Mouse (Mus musculus) midbrain, embryonic 10.5 days (tissue): ENCODE measurements around the gene Cish. TPM values are rescaled to one million over a fixed set of nuclear protein-coding genes. Genes with fewer than 3 reads are reported as not detected.

Experiments
- DNase-seq: peaks from one replicate; pipeline ENCODE4 v3.0.0-alpha.2; 2017; ENCODE audit warnings: low spot score
- H3K27ac ChIP-seq: fragments of 300-500 bp; sonication (generic); replicated peaks from 2 replicates; pipeline ENCODE4 v1.5.1; 2016; ENCODE audit warnings: mild to moderate bottlenecking
- H3K27me3 ChIP-seq: fragments of 300-500 bp; sonication (generic); 2 replicates; pipeline ENCODE4 v1.6.1; 2016; ENCODE audit warnings: low read depth, mild to moderate bottlenecking; ENCODE audit not compliant: poor library complexity, severe bottlenecking
- H3K36me3 ChIP-seq: fragments of 300-500 bp; sonication (generic); 2 replicates; pipeline ENCODE4 v1.6.1; 2016; ENCODE audit warnings: mild to moderate bottlenecking, moderate library complexity
- H3K4me1 ChIP-seq: fragments of 300-500 bp; sonication (generic); 2 replicates; pipeline ENCODE4 v1.6.1; 2016
- H3K4me3 ChIP-seq: fragments of 300-500 bp; sonication (generic); 2 replicates; pipeline ENCODE4 v1.5.1; 2016; ENCODE audit warnings: mild to moderate bottlenecking, moderate library complexity
- H3K9me3 ChIP-seq: fragments of 300-500 bp; sonication (generic); replicated peaks from 2 replicates; pipeline ENCODE4 v1.6.1; 2016; ENCODE audit warnings: mild to moderate bottlenecking
- WGBS: fragments of 180-500 bp; shearing (Covaris S2); methylation state at CpG from one replicate; pipeline ENCODE4 v1.1.7; 2016; 5-methylcytosine and 5-hydroxymethylcytosine counted together
- polyA plus RNA-seq: library from polyadenylated mRNA; unstranded; fragments of >200 nt; fragmentation: Nextera tagmentation; extraction: Ambion mirVana; gene quantifications from 2 replicates; pipeline ENCODE4 v1.2.1, GENCODE M21; 2016

Gene Cish
- polyA plus RNA-seq, 1 experiment from 2014 or later = 7.3 TPM

DNA sequence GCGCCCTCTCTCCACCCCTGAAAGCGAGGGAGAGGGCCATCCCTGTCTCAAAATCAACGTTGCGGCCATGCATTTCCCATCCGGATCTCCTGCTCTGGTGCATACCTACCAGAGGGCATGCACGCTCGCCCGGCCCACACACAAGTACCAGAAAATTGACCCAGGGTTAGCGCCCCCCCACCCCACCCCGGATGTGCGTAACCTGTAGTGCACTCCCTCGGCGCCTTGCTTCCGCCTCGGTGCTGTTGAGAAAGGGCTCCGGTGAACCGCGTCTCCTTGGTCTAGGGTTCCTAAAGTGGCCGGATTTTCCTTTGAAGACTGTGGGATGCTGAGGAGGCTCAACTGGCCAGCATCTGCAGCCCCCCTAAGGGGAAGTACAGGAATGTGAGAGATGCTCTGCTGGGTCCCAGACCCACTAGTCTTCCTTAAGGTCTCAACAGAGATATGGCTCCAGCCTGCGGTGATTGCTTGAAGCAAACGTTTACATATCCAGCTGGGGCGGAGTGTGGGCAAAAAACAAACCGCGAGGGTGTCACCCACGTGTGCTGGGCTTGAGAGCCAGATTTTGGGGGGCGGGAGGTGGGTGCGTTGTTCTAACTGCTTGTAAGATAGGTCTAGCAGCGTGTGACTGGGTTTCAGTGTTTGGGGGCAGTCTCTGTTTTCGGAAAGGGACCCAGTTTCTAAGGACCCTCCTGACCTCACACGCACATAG lies 42.5 kb downstream of the Cish start, which contains the start of gene Hemk1:
Gene Hemk1, minus strand, starts transcription at position 179 of the 712 bp plus-strand sequence.
- Histone ChIP-seq H3K36me3 (peaks cover under 1% of the 10 kb centered on the region; the same call in 1 of the 2 replicates), H3K4me3 (peak within 1 kb of the TSS; percentile 68), H3K9me3 (no peaks in the 10 kb centered on the region), H3K27me3 (peaks cover 20% of the 10 kb centered on the region), H3K4me1 (peaks cover 44% of the 10 kb centered on the region), H3K27ac (peak within 1 kb of the TSS; percentile 89)
- peak; percentile 81 for DNase-seq
- 5% methylated on average over 30 of the region's 30 CpGs for WGBS

DNA sequence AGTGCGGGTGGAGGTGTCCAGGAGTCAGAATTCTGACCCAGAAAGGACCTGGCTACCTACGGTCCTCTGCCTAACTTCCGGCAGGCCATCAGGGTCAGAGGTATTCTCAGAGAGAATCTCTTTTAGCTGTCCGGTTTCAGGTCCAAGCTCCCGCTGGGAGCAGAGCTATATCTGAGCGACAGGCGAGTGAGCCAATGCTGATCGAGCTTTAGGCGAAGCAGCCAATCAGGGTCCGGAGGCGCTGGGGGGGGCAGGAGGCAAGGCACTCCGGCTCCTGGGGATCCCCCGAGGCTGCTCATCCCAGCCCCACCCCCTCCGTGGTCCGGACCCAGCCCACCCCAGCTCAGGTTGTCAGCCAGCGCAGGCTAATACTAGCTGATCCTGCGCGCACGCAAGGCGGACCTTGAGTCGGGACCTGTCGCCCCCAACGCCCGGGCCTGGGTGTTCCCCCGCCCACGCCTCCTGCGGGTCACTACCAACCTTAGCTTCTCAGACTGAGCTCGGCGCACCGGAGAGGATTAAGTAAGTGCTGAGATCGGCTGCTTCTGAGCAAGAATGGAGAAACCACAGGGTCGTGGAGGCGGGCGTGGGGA lies 44.5 kb downstream of the Cish start, which contains the start of gene 6430571L13Rik:
Gene 6430571L13Rik, plus strand, starts transcription at position 336 of the 593 bp plus-strand sequence.
- DNase-seq = peak; percentile 94
- no peaks in the 10 kb centered on the region for H3K36me3 ChIP-seq
- peaks cover 44% of the 10 kb centered on the region for H3K4me1 ChIP-seq
- H3K9me3 ChIP-seq = no peaks in the 10 kb centered on the region
- H3K4me3 ChIP-seq = peak within 1 kb of the TSS; percentile 80
- WGBS = under 1% methylated on average over 34 of the region's 34 CpGs
- peak within 1 kb of the TSS; percentile 84 for H3K27ac ChIP-seq
- H3K27me3 ChIP-seq = peaks cover 30% of the 10 kb centered on the region

DNA sequence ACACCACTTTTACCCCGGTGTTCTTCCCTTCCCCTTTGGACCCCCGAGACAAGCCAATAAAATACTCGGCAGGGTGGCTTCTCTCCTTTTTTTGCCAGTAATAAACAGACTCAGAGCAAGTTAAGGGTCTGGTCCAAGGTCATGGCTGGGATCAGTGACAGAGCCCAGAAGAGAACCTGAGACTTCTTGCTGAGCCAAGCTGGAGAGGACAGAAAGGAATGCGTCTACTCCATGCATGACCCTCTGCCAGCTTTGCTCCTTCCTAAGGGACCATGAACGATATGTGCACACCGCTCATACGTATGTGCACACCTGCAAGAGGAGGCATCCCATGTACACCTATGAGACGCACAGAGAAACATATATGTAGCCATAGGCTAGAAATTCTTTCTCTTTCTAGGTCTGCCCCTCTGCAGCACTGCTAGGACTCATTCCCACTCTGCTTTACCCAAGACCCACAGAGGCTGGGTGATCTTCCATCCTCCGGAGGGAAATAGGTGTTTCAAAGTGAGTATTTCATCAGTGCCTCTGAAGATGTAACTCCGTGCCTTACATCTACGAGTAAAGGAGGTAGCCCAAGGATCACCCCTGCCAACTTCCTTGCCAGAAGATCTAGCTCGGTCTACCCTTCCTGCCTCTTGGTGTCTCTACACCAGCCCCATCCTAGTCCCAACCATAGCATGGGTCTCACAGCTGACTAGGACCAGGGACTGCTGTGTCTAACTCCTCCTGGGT lies 45.3 kb downstream of the Cish start:
- Histone ChIP-seq H3K36me3 (no peaks in the 10 kb centered on the region), H3K27ac (peak overlapping the region; percentile 84), H3K4me3 (peak overlapping the region; percentile 80), H3K4me1 (peaks cover 44% of the 10 kb centered on the region), H3K27me3 (peaks cover 30% of the 10 kb centered on the region), H3K9me3 (no peaks in the 10 kb centered on the region)
- 57% methylated on average over 12 of the region's 12 CpGs for WGBS
- DNase-seq = no peak

DNA sequence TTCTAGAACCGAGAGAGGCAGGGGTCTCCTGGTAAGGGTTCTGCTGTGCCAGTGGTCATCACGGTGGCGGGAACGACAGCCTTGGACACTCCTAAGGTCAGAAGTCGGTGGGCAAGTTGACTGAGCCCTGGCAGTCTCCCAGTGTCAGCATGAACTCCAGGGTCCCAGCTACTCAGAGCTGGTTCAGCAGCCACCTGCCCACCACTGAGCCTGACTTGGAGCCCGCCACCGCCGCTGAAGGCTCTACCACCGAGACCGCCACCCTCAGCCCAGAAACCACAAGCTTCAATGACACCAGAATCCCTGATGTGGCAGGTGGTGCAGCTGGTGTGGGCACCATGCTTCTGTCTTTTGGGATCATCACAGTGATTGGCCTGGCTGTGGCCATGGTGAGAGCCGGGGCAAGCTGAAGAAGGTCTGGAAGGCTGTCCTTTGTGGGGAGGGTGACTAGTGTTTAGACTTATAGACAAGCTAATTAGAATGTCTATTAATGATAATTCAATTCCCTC lies 46.4 kb downstream of the Cish start:
- Histone ChIP-seq H3K4me3 (no peak overlapping the region), H3K27ac (no peak overlapping the region)
- 89% methylated on average over 11 of the region's 11 CpGs for WGBS

DNA sequence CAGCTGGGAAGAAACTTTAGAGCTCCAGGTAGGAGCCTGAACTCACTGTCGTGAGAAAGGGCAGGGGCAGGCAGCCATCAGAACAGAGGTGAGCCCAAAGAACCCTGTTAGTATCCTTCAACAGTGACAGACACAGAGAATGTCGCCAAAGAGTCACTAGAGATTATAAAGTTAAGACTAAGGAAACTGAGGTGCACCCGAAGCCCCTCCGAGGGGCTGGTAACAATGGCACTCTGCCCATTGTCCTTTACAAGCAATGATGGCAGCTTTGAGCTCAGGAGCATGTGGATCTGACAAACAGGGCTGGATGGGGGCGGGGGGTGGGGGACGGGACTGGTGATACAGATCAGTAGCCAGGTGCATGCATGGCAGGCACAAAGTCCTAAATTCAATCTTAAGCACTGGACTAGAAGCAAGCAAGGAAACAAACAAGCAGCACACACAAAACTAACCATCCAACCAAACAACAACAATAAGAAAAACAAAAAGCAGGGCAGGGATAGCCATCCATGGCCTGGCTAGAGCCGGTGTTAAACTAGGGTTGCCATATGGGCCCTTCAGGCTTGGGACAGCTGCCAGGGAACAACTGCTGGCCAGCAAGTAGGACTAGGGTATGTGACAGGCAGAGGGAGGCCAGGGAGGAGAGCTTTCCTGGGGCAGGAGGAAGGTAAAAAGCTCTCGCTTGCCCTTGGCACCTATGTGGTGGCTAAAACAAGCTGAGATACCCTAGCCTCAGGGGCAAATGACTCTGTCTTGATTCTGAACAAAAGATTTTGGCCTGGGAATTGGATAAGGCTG lies 47.5 kb downstream of the Cish start:
- no peak overlapping the region for H3K4me3 ChIP-seq
- H3K4me1 ChIP-seq = peaks cover 30% of the 10 kb centered on the region
- no peak overlapping the region for H3K27ac ChIP-seq
- WGBS = 79% methylated on average over 8 of the region's 8 CpGs
- no peaks in the 10 kb centered on the region for H3K36me3 ChIP-seq
- DNase-seq = no peak
- peaks cover 30% of the 10 kb centered on the region for H3K27me3 ChIP-seq
- no peaks in the 10 kb centered on the region for H3K9me3 ChIP-seq

More for the DNA sequence above, 46.4 kb downstream of the Cish start:
- H3K36me3 ChIP-seq = no peaks in the 10 kb centered on the region
- H3K9me3 ChIP-seq = no peaks in the 10 kb centered on the region
- DNase-seq = no peak
- peaks cover 30% of the 10 kb centered on the region for H3K27me3 ChIP-seq
- H3K4me1 ChIP-seq = peaks cover 40% of the 10 kb centered on the region

DNA sequence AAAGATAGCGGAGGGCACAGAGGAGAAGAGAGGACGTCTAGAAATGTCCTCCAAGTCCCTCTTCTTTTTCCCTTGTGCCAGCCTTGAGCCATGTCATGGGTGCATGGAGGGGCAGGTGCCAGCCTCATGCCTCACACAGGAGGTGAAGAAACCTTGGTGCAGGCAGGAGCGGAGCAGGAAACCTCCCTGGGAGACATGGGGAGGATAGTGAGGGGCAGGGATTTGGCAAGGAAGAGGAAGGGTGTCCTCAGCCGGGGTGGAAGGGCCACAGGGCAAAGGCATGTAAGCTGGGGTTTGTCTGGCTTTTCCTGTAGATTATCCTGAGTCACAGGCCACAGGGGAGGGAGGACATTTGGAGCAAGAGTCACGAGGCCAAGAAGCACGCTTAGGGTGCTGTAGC lies 48.2 kb downstream of the Cish start:
- DNase-seq = no peak
- no peak overlapping the region for H3K27ac ChIP-seq
- 81% methylated on average over 6 of the region's 6 CpGs for WGBS
- no peaks in the 10 kb centered on the region for H3K36me3 ChIP-seq
- no peak overlapping the region for H3K4me3 ChIP-seq
- H3K9me3 ChIP-seq = no peaks in the 10 kb centered on the region
- peaks cover 24% of the 10 kb centered on the region for H3K4me1 ChIP-seq
- H3K27me3 ChIP-seq = peaks cover 30% of the 10 kb centered on the region

DNA sequence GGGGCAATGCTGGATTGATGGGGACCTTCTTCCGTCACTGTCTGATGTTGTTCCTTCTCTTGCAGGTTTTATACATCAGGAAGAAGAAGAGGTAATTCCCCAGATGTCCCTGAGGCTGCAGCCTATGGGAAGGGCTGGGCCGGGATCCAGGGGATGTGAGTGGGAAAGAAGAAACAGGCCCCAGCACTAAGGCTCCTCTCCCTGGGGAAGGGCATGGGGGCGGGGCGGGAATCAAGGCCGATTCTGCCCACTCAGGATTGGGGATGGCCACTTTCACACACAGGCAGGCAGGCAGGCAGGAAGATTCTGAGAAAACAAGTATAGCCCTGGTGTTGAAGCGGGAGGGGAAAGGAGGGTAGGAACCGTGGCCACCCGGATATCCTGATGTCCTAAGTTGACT lies 50.3 kb downstream of the Cish start:
- no peaks in the 10 kb centered on the region for H3K36me3 ChIP-seq

DNA sequence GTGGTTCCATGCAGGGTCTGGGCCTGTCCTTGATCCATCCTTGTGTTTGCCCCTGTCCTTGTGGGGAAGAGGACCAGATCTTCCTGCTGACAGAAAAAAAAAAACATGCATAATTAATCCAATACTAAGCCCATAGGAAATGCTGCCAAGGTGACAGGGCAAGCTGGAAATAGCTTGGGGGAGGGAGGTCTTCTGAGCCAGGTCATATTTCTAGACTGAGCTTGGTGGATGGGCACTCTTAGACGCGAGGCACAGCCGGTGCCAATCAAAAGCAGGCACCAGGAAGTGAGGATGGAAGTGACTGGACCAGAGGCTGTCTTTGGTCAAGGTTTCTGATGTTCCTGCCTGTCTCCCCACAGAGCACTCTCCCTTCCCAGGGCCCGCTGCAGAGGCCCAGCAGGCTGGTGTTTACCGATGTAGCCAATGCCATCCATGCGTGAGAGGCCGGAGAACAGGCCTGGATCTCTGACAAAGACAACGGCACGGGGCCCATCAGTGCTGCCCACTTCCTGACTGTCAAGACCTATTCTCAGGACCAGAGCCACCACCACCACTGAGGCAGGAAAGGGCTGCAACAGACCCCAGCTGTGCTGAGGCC lies 51.9 kb downstream of the Cish start:
- H3K27ac ChIP-seq = no peak overlapping the region
- no peaks in the 10 kb centered on the region for H3K36me3 ChIP-seq
- DNase-seq = no peak
- 82% methylated on average over 9 of the region's 9 CpGs for WGBS
- no peak overlapping the region for H3K4me3 ChIP-seq
- peaks cover 11% of the 10 kb centered on the region for H3K27me3 ChIP-seq
- no peaks in the 10 kb centered on the region for H3K9me3 ChIP-seq
- peaks cover 24% of the 10 kb centered on the region for H3K4me1 ChIP-seq

More for the DNA sequence above, 50.3 kb downstream of the Cish start:
- 92% methylated on average over 8 of the region's 8 CpGs for WGBS
- Histone ChIP-seq H3K9me3 (no peaks in the 10 kb centered on the region), H3K4me1 (peaks cover 21% of the 10 kb centered on the region), H3K27ac (no peak overlapping the region), H3K27me3 (peaks cover 27% of the 10 kb centered on the region), H3K4me3 (no peak overlapping the region)
- DNase-seq = no peak

DNA sequence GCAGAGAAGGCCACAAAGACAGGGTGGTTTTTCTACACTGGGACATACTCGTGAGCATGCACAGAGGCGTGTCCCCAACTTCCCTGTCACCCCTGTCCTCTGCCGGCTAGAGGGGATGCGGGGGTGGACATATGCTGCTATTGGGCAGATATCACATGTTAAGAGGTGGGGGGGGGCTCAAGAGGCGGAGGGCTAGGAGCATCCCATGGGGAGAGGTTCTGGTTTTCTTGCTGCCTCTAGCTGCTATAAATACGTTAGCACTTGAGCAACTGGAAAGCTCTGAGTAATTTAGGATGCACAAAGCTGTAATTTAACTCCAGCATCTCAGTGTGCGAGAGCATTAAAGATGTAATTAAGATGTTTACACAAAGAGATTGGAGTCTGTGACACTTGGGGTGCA lies 53.5 kb downstream of the Cish start:
- Histone ChIP-seq H3K27me3 (peaks cover 4% of the 10 kb centered on the region; the same call in 1 of the 2 replicates), H3K9me3 (no peaks in the 10 kb centered on the region), H3K4me1 (peaks cover 24% of the 10 kb centered on the region), H3K36me3 (no peaks in the 10 kb centered on the region), H3K4me3 (no peak overlapping the region), H3K27ac (no peak overlapping the region)
- DNase-seq = no peak
- WGBS = 71% methylated on average over 7 of the region's 7 CpGs
